12 mouse cellular contexts compared by ENCODE assay signal in genomic region chr8:122763267-122763738, GRCm38 (mm10). TPM values are rescaled to one million over a fixed set of nuclear protein-coding genes. Genes with fewer than 3 reads are reported as not detected.
DNase-seq lines count a peak whose midpoint lies in the region; ATAC-seq and TF ChIP-seq lines count a peak whose summit lies in the region.
"Had no signal": no experiment of that assay in that cellular context is flagged by ENCODE, and none has a peak within 500 bp of the region (broad histone marks: within the 10 kb centered on the region; RNA-seq: fewer than 3 reads in every experiment).

No protein-coding gene starts in this region.

- DNase-seq in spleen, adult 2 months (ENCODE audit: low read depth in 1 of 2, low spot score in 2 of 2) = peak in 1 of 2 experiments; percentile 19
- DNase-seq in spleen, postnatal 4 days (ENCODE audit: low spot score in 2 of 2) = no peak
- peak; percentile 49 for DNase-seq in gastrocnemius, postnatal 25 days
- no peak for DNase-seq in cerebellum, adult 2 months
- DNase-seq: thymus, postnatal 36 days had no signal

- peaks cover 22% of the 10 kb centered on the region; the same call in 1 of the 2 replicates for H3K4me1 ChIP-seq in spleen, adult 2 months (ENCODE audit: control insufficient read depth, insufficient read depth, insufficient read length)
- H3K4me1 ChIP-seq in stomach, embryonic 15.5 days = 0 out of 2 replicates have a peak, but pooled peaks cover 3% of the 10 kb centered on the region
- peaks cover 4% of the 10 kb centered on the region; the same call in 1 of the 2 replicates for H3K4me1 ChIP-seq in cerebellum, adult 2 months (ENCODE audit: control insufficient read depth, insufficient read depth, low read length)

- H3K27me3 ChIP-seq in spleen, adult 2 months (ENCODE audit: control insufficient read depth, insufficient read depth, low read length) = no peaks in the 10 kb centered on the region
- no peaks in the 10 kb centered on the region for H3K27me3 ChIP-seq in stomach, embryonic 15.5 days (replicated peaks)
- H3K27me3 ChIP-seq in cerebellum, adult 2 months (ENCODE audit: control insufficient read depth, insufficient read depth, low read length) = no peaks in the 10 kb centered on the region

- 72% methylated on average over 14 of the region's 14 CpGs for WGBS in spleen, adult 2 months
- 60% methylated on average over 14 of the region's 14 CpGs for WGBS in stomach, embryonic 15.5 days
- 89% methylated on average over 14 of the region's 14 CpGs for WGBS in cerebellum, adult 2 months

- H3K27ac ChIP-seq in spleen, adult 2 months (ENCODE audit: insufficient read depth, low read length) = peak overlapping the region; percentile 66
- peak overlapping the region; percentile 21; the same call in 1 of the 2 replicates for H3K27ac ChIP-seq in stomach, embryonic 15.5 days
- H3K27ac ChIP-seq in cerebellum, adult 2 months (ENCODE audit: insufficient read depth, low read length) = no peak overlapping the region
- H3K27ac ChIP-seq: left cerebral cortex, adult 2 months; lung, embryonic 15.5 days had no signal

- peak; percentile 61 for ATAC-seq in inflammation-experienced regulatory T-cells, adult 6 months
- ATAC-seq in stomach, embryonic 15.5 days (ENCODE audit: insufficient read depth, low FRiP score, low read depth) = 0 out of 2 replicates have a peak, but pooled peaks have one; percentile 15
- ATAC-seq in erythroid progenitor cell, adult 5-6 weeks (replicated peaks; ENCODE audit: low FRiP score, poor library complexity, severe bottlenecking) = no peak
- ATAC-seq: intestine, embryonic 16.5 days; Patski had no signal

- no peak overlapping the region for H3K4me2 ChIP-seq in stomach, embryonic 15.5 days
- H3K4me2 ChIP-seq: lung, embryonic 15.5 days had no signal

- H3K36me3 ChIP-seq in spleen, adult 2 months (ENCODE audit: control insufficient read depth, insufficient read depth, low read length) = no peaks in the 10 kb centered on the region
- H3K36me3 ChIP-seq in stomach, embryonic 15.5 days = no peaks in the 10 kb centered on the region
- H3K36me3 ChIP-seq: lung, embryonic 15.5 days had no signal

- no peak for TF ChIP-seq CTCF in spleen, adult 2 months (IDR thresholded peaks at IDR 0.05; ENCODE audit: extremely low read depth, insufficient read depth, insufficient read length, insufficient replicate concordance)
- no peak for TF ChIP-seq CTCF in cerebellum, adult 2 months (IDR thresholded peaks at IDR 0.05; ENCODE audit: borderline replicate concordance, insufficient read depth, low read depth, low read length)

- H3K9ac ChIP-seq in stomach, embryonic 15.5 days = no peak overlapping the region
- H3K9ac ChIP-seq: lung, embryonic 15.5 days had no signal

- TF ChIP-seq POLR2A in spleen, adult 2 months (IDR thresholded peaks at IDR 0.05; ENCODE audit: low read depth, low read length) = no peak
- TF ChIP-seq POLR2A in cerebellum, adult 2 months (IDR thresholded peaks at IDR 0.05; ENCODE audit: borderline replicate concordance, insufficient read depth, low read length) = no peak

- H3K9me3 ChIP-seq in stomach, embryonic 15.5 days = no peaks in the 10 kb centered on the region
- H3K9me3 ChIP-seq: lung, embryonic 15.5 days had no signal

- H3K4me3 ChIP-seq in spleen, adult 2 months (ENCODE audit: extremely low read depth, insufficient read depth, insufficient read length) = no peak overlapping the region
- H3K4me3 ChIP-seq in stomach, embryonic 15.5 days (replicated peaks) = no peak overlapping the region
- H3K4me3 ChIP-seq in cerebellum, adult 2 months (replicated peaks; ENCODE audit: insufficient read depth, low read depth, low read length) = no peak overlapping the region
- H3K4me3 ChIP-seq: left cerebral cortex, adult 2 months; lung, embryonic 15.5 days had no signal

RNA-seq across cellular contexts. Expression of gene Acsf3, which starts 12.0 kb away (rescaled TPM):
- polyA plus RNA-seq in spleen, adult 2 months (2012; rRNA removed) = 11.1 and 12.0 TPM in 2 replicates
- total RNA-seq in gastrocnemius, postnatal 25 days (2021) = 10 to 100 TPM; 12.9 to 13.3 TPM
- polyA plus RNA-seq in inflammation-experienced regulatory T-cells, adult 6 months (2017; shearing (Covaris generic)) = 10 to 100 TPM in 1 of 3 experiments, 1 to 10 TPM in 2; 7.8 to 10.1 (median 9.2) TPM
- polyA plus RNA-seq in stomach, embryonic 15.5 days (2015; fragmentation: Nextera tagmentation; extraction: Ambion mirVana) = 16.5 and 20.6 TPM in 2 replicates
- polyA plus RNA-seq in cerebellum, adult 2 months (2012; rRNA removed) = 33.0 and 33.6 TPM in 2 replicates
- 1.4 and 1.7 TPM in 2 replicates for total RNA-seq in erythroid progenitor cell, adult 5-6 weeks (2015; ENCODE audit: low replicate concordance)
- total RNA-seq in erythroid progenitor cell, adult 5-6 weeks (2017; ENCODE audit: low replicate concordance) = 1.2 and 2.3 TPM in 2 replicates
